Mouse (Mus musculus) stomach, postnatal 0 days (tissue): Measurements from ENCODE around the gene Scaf1. TPM values are rescaled to one million over a fixed set of nuclear protein-coding genes. Genes with fewer than 3 reads are reported as not detected.

Experiments
- ATAC-seq: fragments of 200-750 bp; cut with Nextera tagmentation; 2 replicates; pipeline ENCODE4 v1.8.0; 2017; ENCODE audit not compliant: low FRiP score, low TSS enrichment
- DNase-seq: peaks from one replicate; pipeline ENCODE4 v3.0.0-alpha.2; 2016; ENCODE audit warnings: low spot score
- H3K27ac ChIP-seq: fragments of 300-500 bp; sonication (generic); replicated peaks from 2 replicates; pipeline ENCODE4 v1.5.1; 2014; ENCODE audit warnings: mild to moderate bottlenecking, control low read depth
- H3K27me3 ChIP-seq: fragments of 300-500 bp; sonication (generic); 2 replicates; pipeline ENCODE4 v1.6.1; 2014; ENCODE audit warnings: low read length; ENCODE audit not compliant: control insufficient read depth, insufficient read depth
- H3K36me3 ChIP-seq: fragments of 300-500 bp; sonication (generic); 2 replicates; pipeline ENCODE4 v1.6.1; 2014; ENCODE audit warnings: low read length, mixed read lengths; ENCODE audit not compliant: control insufficient read depth, insufficient read depth
- H3K4me1 ChIP-seq: fragments of 300-500 bp; sonication (generic); replicated peaks from 2 replicates; pipeline ENCODE4 v1.6.1; 2014; ENCODE audit warnings: antibody characterized with exemption; ENCODE audit not compliant: control insufficient read depth, insufficient read depth
- H3K4me2 ChIP-seq: fragments of 300-500 bp; sonication (generic); replicated peaks from 2 replicates; pipeline ENCODE4 v1.6.1; 2014; ENCODE audit warnings: low read depth, mild to moderate bottlenecking, control low read depth, moderate library complexity
- H3K4me3 ChIP-seq: fragments of 300-500 bp; sonication (generic); 2 replicates; pipeline ENCODE4 v1.5.1; 2014; ENCODE audit warnings: low read depth, low read length, control low read depth
- H3K9ac ChIP-seq: fragments of 300-500 bp; sonication (generic); 2 replicates; pipeline ENCODE4 v1.6.1; 2014; ENCODE audit warnings: mild to moderate bottlenecking, low read length, control low read depth, mixed read lengths
- H3K9me3 ChIP-seq: fragments of 300-500 bp; sonication (generic); 2 replicates; pipeline ENCODE4 v1.6.1; 2016; ENCODE audit warnings: low read length; ENCODE audit not compliant: control insufficient read depth
- CTCF ChIP-seq: IDR thresholded peaks from 2 replicates; pipeline ENCODE4 v1.5.1; 2016; ENCODE audit warnings: antibody characterized with exemption, low read depth, mild to moderate bottlenecking, moderate library complexity
- EP300 ChIP-seq: optimal IDR thresholded peaks from 2 replicates; pipeline ENCODE3; 2016; ENCODE audit warnings: antibody characterized with exemption
- WGBS: fragments of 180-500 bp; shearing (Covaris S2); extraction: QIAGEN DNeasy Blood & Tissue Kit; methylation state at CpG from one replicate; pipeline ENCODE4 v1.1.7; 2014; 5-methylcytosine and 5-hydroxymethylcytosine counted together
- polyA plus RNA-seq: library from polyadenylated mRNA; unstranded; fragments of >200 nt; fragmentation: Nextera tagmentation; extraction: Ambion mirVana; gene quantifications from 2 replicates; pipeline ENCODE4 v1.2.1, GENCODE M21; 2015

Scaf1 gene
- polyA plus RNA-seq, 1 experiment from 2014 or later: 14.9 TPM

DNA sequence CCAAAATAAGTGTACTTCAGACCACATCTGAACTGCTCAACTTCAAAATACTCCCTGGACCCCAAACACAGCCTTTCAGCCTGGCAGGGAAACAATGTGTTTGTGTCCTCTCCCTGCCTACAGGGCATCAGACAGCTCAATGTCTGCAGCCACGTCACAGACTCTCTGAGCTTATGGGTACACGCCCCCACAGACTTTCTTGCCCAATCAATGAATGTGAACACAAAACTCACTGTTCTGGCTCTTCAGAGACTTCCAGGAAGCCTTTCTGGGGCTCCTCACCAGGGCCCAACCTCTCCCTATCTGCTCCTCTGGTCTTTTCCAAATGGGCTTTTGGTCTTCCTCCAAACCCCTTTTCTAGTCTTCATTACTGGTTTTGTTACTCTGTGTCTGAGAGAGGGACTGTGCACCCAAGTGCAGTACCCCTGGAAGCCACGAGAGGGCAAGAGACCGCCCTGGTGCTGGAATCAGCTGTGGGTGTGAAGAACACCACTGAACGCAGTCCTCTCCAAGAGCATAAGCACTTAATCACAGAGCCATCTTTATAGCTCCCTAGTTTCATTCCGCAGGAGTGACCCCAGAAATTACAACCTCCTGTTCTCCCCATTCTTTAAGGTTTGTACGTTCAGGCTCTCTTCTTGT lies 21.7 kb upstream of the Scaf1 start:
- 67% methylated on average over 7 of the region's 7 CpGs for WGBS
- Histone ChIP-seq H3K36me3 (peaks cover 55% of the 10 kb centered on the region), H3K4me1 (no peaks in the 10 kb centered on the region), H3K9ac (no peak overlapping the region), H3K9me3 (no peaks in the 10 kb centered on the region), H3K27me3 (no peaks in the 10 kb centered on the region), H3K4me2 (no peak overlapping the region), H3K27ac (peak overlapping the region; percentile 46), H3K4me3 (no peak overlapping the region)
- TF ChIP-seq CTCF: peak; percentile 84
- TF ChIP-seq EP300: no peak
- DNase-seq: peak; percentile 75
- ATAC-seq: peak; percentile 73

- no peak for TF ChIP-seq CTCF
- TF ChIP-seq EP300: no peak
- Histone ChIP-seq H3K36me3 (peaks cover 51% of the 10 kb centered on the region), H3K4me3 (no peak overlapping the region), H3K4me2 (no peak overlapping the region), H3K27me3 (no peaks in the 10 kb centered on the region), H3K27ac (no peak overlapping the region; the same call in 1 of the 2 replicates), H3K9ac (no peak overlapping the region), H3K9me3 (no peaks in the 10 kb centered on the region), H3K4me1 (no peaks in the 10 kb centered on the region)
- WGBS: 75% methylated on average over 11 of the region's 11 CpGs
- DNase-seq (peak; percentile 12), ATAC-seq (no peak)
Measured at GRCm38 (mm10) chr7:45036702-45037101, 20.5 kb upstream of the Scaf1 start.

GRCm38 (mm10) chr7:45035631-45036030 lies 19.5 kb upstream of the Scaf1 start:
- H3K9me3 ChIP-seq: no peaks in the 10 kb centered on the region
- no peak overlapping the region for H3K9ac ChIP-seq
- no peaks in the 10 kb centered on the region for H3K4me1 ChIP-seq
- no peak overlapping the region for H3K4me2 ChIP-seq
- H3K36me3 ChIP-seq: peaks cover 52% of the 10 kb centered on the region
- no peaks in the 10 kb centered on the region for H3K27me3 ChIP-seq
- no peak for DNase-seq
- no peak overlapping the region for H3K27ac ChIP-seq
- ATAC-seq: no peak
- TF ChIP-seq CTCF (no peak), EP300 (no peak)
- 76% methylated on average over 3 of the region's 3 CpGs for WGBS
- no peak overlapping the region for H3K4me3 ChIP-seq

DNA sequence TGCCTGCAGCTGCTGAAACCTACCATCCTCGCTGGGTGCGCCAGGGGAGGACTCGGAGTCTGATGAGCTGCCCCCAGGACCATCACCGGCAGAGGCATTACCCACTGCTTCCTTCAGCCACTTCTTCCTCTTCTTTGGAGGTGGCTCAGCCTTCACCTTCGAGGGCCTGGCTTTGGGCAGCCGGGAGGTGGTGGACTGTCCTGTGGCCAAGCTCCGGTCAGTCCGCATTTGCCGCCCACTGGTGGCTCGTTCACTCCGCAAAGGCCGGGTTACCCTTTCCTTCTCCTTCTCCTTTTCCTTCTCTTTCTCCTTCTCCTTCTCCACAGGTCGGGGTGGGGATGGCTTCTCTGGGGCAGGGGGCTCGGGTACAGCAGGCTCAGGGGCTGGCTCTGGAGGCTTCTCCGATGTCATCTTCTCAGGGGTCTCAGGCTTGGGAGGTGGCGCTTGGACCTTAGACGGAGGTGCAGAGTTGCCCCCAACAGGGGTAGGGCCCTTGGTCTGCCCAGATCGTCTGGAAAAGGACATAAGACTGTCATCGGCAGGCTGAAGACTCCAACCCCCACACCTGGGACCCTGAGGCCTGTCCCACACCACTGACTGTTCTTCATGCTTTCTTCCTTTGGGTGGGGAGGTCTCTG lies 17.7 kb upstream of the Scaf1 start:
- no peaks in the 10 kb centered on the region for H3K9me3 ChIP-seq
- peaks cover 59% of the 10 kb centered on the region for H3K36me3 ChIP-seq
- no peak for DNase-seq
- no peak overlapping the region for H3K27ac ChIP-seq
- H3K4me1 ChIP-seq: no peaks in the 10 kb centered on the region
- no peak for ATAC-seq
- H3K4me2 ChIP-seq: no peak overlapping the region
- no peaks in the 10 kb centered on the region for H3K27me3 ChIP-seq
- WGBS: 90% methylated on average over 19 of the region's 19 CpGs
- H3K4me3 ChIP-seq: no peak overlapping the region
- H3K9ac ChIP-seq: no peak overlapping the region
- TF ChIP-seq CTCF (no peak), EP300 (no peak)

DNA sequence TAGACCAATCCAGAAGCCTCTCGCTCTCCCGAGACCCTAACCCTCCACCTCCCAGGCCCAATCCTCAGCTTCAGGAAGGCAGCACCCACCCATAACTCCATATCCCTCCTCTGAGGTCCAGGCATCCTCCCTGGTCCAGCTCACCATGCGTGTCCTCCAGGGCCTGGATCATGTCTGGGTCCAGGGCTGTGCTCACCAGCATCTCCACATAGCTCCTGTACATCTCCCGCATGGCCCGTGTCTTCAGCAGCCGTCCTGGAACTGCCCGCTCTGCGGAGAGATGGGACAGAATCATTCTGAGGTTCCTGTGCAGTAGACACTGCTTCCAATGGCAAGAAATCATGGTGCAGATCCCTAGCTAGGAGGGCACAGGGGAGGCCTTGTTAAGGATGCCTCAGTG lies 14.7 kb upstream of the Scaf1 start:
- no peak for DNase-seq
- no peak overlapping the region for H3K4me2 ChIP-seq
- H3K4me1 ChIP-seq: no peaks in the 10 kb centered on the region
- no peak overlapping the region for H3K27ac ChIP-seq
- H3K27me3 ChIP-seq: no peaks in the 10 kb centered on the region
- no peaks in the 10 kb centered on the region for H3K9me3 ChIP-seq
- H3K4me3 ChIP-seq: no peak overlapping the region
- peaks cover 61% of the 10 kb centered on the region for H3K36me3 ChIP-seq
- H3K9ac ChIP-seq: no peak overlapping the region
- ATAC-seq: no peak
- WGBS: 95% methylated on average over 8 of the region's 8 CpGs
- TF ChIP-seq CTCF: no peak
- no peak for TF ChIP-seq EP300

DNA sequence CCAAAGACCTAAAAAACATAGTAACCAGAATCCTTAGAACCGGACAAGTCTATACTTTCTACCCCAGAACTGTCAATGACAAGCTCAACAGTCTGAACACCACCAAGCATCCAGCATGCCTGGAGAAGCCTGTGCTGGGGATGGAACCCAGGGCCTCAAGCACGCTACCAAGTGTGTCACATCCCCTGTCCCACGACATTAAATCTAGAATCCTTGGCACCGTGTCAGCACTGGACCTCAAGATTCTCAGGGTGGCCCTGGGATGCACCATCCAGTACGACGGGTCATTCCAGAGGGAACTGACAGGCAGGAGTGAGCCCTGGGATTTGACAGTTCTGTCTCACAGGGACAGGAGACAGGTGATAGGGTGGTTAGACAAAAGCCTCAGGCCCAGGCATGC lies 13.8 kb upstream of the Scaf1 start:
- H3K9me3 ChIP-seq: no peaks in the 10 kb centered on the region
- ATAC-seq: no peak
- H3K27ac ChIP-seq: no peak overlapping the region
- H3K4me3 ChIP-seq: no peak overlapping the region
- peak; percentile 12 for DNase-seq
- H3K9ac ChIP-seq: no peak overlapping the region
- TF ChIP-seq CTCF: no peak
- no peak for TF ChIP-seq EP300
- peaks cover 54% of the 10 kb centered on the region for H3K36me3 ChIP-seq
- no peaks in the 10 kb centered on the region for H3K27me3 ChIP-seq
- WGBS: 86% methylated on average over 6 of the region's 6 CpGs
- no peak overlapping the region for H3K4me2 ChIP-seq
- no peaks in the 10 kb centered on the region for H3K4me1 ChIP-seq
